Mouse (Mus musculus) heart, postnatal 14 days (tissue): Measurements from ENCODE around the gene Plk4. TPM values are rescaled to one million over a fixed set of nuclear protein-coding genes. Genes with fewer than 3 reads are reported as not detected.

ENCODE experiments used
- total RNA-seq, 2 experiments: library from RNA; stranded (reverse); gene quantifications; 2 replicates each; pipeline ENCODE4 v1.2.3; 2021

Plk4 gene
- total RNA-seq, 2 experiments from 2014 or later = 3.3 to 7.4 TPM

Other genes with a start within 250 kb of the Plk4 start
- under 1 TPM in 1 of 2 experiments, not detected in 1; 0.39 TPM for gene Slc25a31, start 91.2 kb upstream of the Plk4 start, total RNA-seq
- 10 to 100 TPM; 34.7 to 40.4 TPM for gene Hspa4l, start 55.5 kb upstream of the Plk4 start, total RNA-seq
- gene Mfsd8, start 46.9 kb downstream of the Plk4 start, total RNA-seq = 10 to 100 TPM; 14.4 to 17.0 TPM
- gene Abhd18, start 47.0 kb downstream of the Plk4 start, total RNA-seq = 10 to 100 TPM; 65.1 to 65.4 TPM
- gene 1700034I23Rik, start 102.5 kb downstream of the Plk4 start, total RNA-seq = not detected
- gene Larp1b, start 149.8 kb downstream of the Plk4 start, total RNA-seq = 10 to 100 TPM; 63.8 to 67.6 TPM